Mouse (Mus musculus): Measurements from ENCODE around the gene Rabif.

Rabif gene

DNA sequence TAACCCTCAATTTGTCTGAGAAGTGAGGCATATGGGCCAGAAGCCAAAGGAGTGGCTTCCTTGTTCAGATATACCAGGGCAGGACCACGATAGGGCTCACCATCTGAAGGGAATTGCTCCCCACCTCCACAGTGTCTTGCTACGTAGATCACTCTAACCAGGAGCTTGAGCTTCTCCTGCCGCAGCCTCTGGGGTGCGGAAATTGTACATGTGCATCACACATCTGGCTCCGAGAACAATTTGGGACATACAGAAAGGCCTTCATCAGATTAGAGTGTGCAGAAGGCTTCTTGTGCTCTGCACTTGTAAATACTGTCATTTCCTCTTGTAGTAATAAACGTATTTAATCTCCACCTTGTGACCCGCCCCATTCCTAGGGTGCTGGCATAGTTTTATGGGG lies 26.7 kb downstream of the Rabif start:
- CTCF ChIA-PET = no interaction called here
- POLR2A ChIA-PET = interaction anchor here in 1 of 4 experiments (0.6 to 3.1 kb wide), 4 partner anchors 11 to 37 kb away, joined by 3 to 10 read pairs (median 4); no protein-coding TSS in a partner anchor

- ChIA-PET CTCF (interaction anchor here in 1 of 4 experiments (0.6 kb wide), 1 partner anchor 130 kb away, joined by 3 read pairs; no protein-coding TSS in a partner anchor), POLR2A (interaction anchor here in 3 of 4 experiments (0.9 to 3.1 kb wide), 5 partner anchors 10 to 55 kb away, joined by 3 to 10 read pairs (median 4); no protein-coding TSS in a partner anchor)
Measured at GRCm38 (mm10) chr1:134522325-134522724, 27.9 kb downstream of the Rabif start.

DNA sequence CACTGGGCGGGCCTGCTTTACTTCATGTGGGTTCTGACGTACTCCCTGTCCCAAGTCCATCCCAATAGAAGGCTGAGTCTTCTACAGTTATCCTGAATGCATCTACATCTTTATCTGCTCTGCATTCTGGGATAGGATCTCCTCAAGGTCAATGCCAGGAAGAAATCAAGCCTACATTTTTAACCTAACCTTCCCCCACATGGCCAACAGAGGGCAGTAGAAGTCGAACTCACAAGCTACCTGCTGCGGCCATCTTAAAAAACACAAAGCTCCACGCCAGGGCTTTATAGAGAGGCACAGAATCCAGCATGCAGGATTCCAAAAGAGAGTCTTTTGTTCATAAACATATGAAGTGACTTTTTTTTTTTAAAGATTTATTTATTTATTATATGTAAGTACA lies 30.0 kb downstream of the Rabif start:
- POLR2A ChIA-PET = interaction anchor here (0.6 to 5.1 kb wide), 63 partner anchors 8 to 438 kb away, joined by 3 to 72 read pairs (median 5); partner anchors contain the start of genes Rabif (in 3 of the 4), Kdm5b (in 2 of the 4), Adipor1 (in 1 of the 4) and Klhl12 (in 1 of the 4)
- CTCF ChIA-PET = interaction anchor here (0.5 to 1.8 kb wide), 56 partner anchors 8 to 1366 kb away, joined by 3 to 20 read pairs (median 4); partner anchors contain the start of genes Rabif (in 3 of the 4), Adipor1 (in 1 of the 4), Kdm5b (in 1 of the 4) and Mgat4e (in 1 of the 4)

DNA sequence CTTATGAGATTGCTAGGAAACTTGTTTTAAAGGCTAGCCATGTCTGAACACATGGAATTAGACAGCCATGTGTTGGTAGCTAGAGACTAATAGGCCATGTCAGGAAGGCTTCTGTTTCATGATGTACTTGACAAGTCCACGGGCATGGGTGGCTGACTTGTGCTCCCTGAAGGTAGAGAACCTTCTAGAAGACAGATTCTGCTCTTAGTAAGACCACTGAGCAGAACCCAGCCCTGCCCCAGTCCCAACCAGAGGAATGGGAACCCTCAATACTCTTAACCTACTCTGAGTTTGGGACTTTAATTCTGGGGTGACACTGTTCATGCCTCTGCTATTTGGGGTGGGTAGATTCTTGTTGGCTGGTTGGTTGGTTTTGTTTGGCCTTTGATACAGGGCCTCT lies 30.6 kb downstream of the Rabif start:
- ChIA-PET POLR2A (interaction anchor here (0.6 to 5.1 kb wide), 64 partner anchors 8 to 437 kb away, joined by 3 to 72 read pairs (median 5); partner anchors contain the start of genes Rabif (in 3 of the 4), Kdm5b (in 2 of the 4), Adipor1 (in 1 of the 4) and Klhl12 (in 1 of the 4)), CTCF (interaction anchor here (0.5 to 1.8 kb wide), 57 partner anchors 9 to 1365 kb away, joined by 3 to 20 read pairs (median 3); partner anchors contain the start of genes Rabif (in 3 of the 4), Adipor1 (in 1 of the 4), Kdm5b (in 1 of the 4) and Mgat4e (in 1 of the 4))

GRCm38 (mm10) chr1:134526752-134527151 lies 32.3 kb downstream of the Rabif start:
- ChIA-PET POLR2A (interaction anchor here in 3 of 4 experiments (1.1 to 5.1 kb wide), 19 partner anchors 8 to 122 kb away, joined by 3 to 72 read pairs (median 5); partner anchors contain the start of gene Rabif (in 2 of the 3)), CTCF (interaction anchor here in 2 of 4 experiments (0.8 to 1.4 kb wide), 3 partner anchors 8 to 315 kb away, joined by 3 to 8 read pairs (median 4); no protein-coding TSS in a partner anchor)

DNA sequence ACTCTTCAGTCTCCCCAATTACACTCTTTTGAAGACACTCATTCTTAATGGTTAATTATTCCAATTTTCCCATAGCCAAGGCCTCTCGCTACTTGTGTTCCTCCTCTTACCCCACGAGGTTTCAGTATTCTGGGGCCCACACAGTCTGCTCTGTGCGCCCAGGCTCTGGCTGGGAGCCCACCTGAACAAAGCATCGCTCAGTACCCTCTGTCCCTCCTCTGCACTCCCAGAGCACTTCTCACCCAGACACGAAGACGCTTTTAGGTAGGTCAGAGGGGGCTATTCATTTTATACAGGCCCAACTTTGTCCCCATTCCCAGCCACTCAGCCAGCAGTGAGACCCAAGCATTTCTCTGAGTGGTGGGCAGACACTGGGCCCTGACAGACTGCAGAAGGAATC lies 36.2 kb downstream of the Rabif start:
- ChIA-PET CTCF (interaction anchor here in 1 of 4 experiments (0.5 kb wide), 1 partner anchor 106 kb away, joined by 4 read pairs; no protein-coding TSS in a partner anchor), POLR2A (interaction anchor here in 2 of 4 experiments (0.6 to 14.0 kb wide), 18 partner anchors 9 to 425 kb away, joined by 3 to 241 read pairs (median 6); partner anchors contain the start of genes Kdm5b (in 1 of the 2), Mgat4e (in 1 of the 2), Ppp1r12b (in 1 of the 2) and Rabif (in 1 of the 2))

DNA sequence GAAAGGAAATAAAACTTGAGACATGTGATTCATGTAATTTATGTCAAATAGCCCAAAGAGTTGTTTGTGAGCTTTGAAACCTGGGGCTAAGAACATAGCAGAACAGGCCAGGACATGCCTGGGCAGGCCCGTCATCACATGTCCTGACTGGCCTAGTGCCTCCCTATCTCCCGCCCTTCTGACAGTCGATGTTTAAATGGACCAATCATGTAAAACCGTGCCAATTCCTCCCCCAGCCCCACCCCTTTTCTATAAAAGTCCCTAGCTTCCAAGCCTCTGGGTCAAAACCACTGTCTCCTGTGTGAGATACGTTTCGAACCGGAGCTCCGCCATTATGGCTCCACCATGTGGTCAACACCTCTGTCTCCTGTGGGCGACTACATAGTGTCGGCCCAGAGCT lies 39.3 kb downstream of the Rabif start:
- CTCF ChIA-PET = interaction anchor here in 3 of 4 experiments (0.7 to 1.2 kb wide), 5 partner anchors 9 to 78 kb away, joined by 3 to 5 read pairs (median 3); partner anchors contain the start of gene Klhl12 (in 1 of the 3)
- POLR2A ChIA-PET = interaction anchor here (0.6 to 14.2 kb wide), 29 partner anchors 9 to 549 kb away, joined by 3 to 246 read pairs (median 11); partner anchors contain the start of genes Kdm5b (in 2 of the 4), Rabif (in 2 of the 4) and Klhl12 (in 1 of the 4)

- CTCF ChIA-PET = interaction anchor here (0.7 to 2.0 kb wide), 6 partner anchors 10 to 16 kb away, joined by 3 to 10 read pairs (median 3); no protein-coding TSS in a partner anchor
- POLR2A ChIA-PET = interaction anchor here (0.5 to 14.2 kb wide), 86 partner anchors 8 to 1110 kb away, joined by 3 to 246 read pairs (median 5); partner anchors contain the start of genes Rabif (in 4 of the 4), Kdm5b (in 3 of the 4), Adipor1 (in 2 of the 4) and Mgat4e (in 2 of the 4)
Measured at GRCm38 (mm10) chr1:134535054-134535453, 40.6 kb downstream of the Rabif start.

GRCm38 (mm10) chr1:134535513-134535912 lies 41.1 kb downstream of the Rabif start:
- ChIA-PET POLR2A (interaction anchor here (0.5 to 14.2 kb wide), 83 partner anchors 8 to 868 kb away, joined by 3 to 246 read pairs (median 5); partner anchors contain the start of genes Rabif (in 4 of the 4), Kdm5b (in 3 of the 4), Adipor1 (in 2 of the 4) and Mgat4e (in 2 of the 4)), CTCF (interaction anchor here in 3 of 4 experiments (0.7 to 2.0 kb wide), 3 partner anchors 11 to 17 kb away, joined by 3 to 10 read pairs (median 3); no protein-coding TSS in a partner anchor)

GRCm38 (mm10) chr1:134540610-134541009 lies 46.2 kb downstream of the Rabif start:
- ChIA-PET POLR2A (interaction anchor here in 3 of 4 experiments (0.5 to 14.2 kb wide), 26 partner anchors 6 to 1011 kb away, joined by 3 to 246 read pairs (median 5); partner anchors contain the start of genes Rabif (in 2 of the 3), Adipor1 (in 1 of the 3), Kdm5b (in 1 of the 3) and Mgat4e (in 1 of the 3)), CTCF (interaction anchor here in 1 of 4 experiments (1.2 kb wide), 1 partner anchor 16 kb away, joined by 6 read pairs; no protein-coding TSS in a partner anchor)

DNA sequence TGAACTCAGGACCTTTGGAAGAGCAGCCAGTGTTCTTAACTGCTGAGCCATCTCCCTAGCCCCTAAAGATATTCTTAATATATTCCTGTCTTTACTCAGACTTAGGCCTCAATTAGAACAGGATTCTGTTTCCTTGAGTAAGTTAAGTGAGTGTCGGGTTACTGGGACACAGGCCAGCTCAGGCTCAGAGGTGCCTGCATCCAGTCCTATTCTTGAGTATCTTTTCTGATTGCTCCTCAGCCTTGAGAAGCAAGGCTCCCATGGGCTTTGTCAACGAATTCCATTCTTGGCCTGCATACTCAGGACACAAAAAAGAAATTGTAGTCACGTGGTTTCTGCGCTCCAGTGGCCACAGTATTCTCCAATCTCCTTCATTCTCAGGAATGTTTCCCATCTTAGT lies 53.8 kb downstream of the Rabif start:
- CTCF ChIA-PET = no interaction called here
- POLR2A ChIA-PET = interaction anchor here in 2 of 4 experiments (1.0 to 3.0 kb wide), 4 partner anchors 13 to 24 kb away, joined by 3 to 16 read pairs (median 4); no protein-coding TSS in a partner anchor

GRCm38 (mm10) chr1:134549632-134550132 lies 55.2 kb downstream of the Rabif start, which contains the start of gene Mgat4e:
Mgat4e (minus strand) TSS chr1:134549682.
- ChIA-PET POLR2A (interaction anchor here in 2 of 4 experiments (0.7 to 3.0 kb wide), 5 partner anchors 9 to 18 kb away, joined by 3 to 16 read pairs (median 4); no protein-coding TSS in a partner anchor), CTCF (interaction anchor here in 1 of 4 experiments (1.0 kb wide), 1 partner anchor 25 kb away, joined by 4 read pairs; no protein-coding TSS in a partner anchor)

DNA sequence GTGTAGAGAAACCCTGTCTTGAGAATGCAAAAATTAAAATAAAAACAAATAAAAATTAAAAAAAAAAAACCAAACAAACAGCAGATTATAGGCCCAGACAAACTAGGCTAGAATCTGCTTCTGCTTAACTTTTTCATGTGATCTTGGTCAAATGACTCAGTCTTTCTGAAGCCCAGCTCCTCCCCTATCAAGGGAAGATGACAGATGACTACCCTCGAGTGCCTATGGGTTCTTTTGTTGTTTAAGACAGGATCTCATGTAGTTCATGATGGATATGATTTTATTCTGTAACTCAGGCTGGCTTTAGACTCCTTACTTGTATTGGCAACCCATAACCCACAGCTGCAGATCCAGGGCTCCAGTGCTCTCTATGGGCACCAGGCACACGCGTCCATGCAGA lies 57.4 kb downstream of the Rabif start:
- ChIA-PET POLR2A (interaction anchor here in 2 of 4 experiments (0.6 to 12.9 kb wide), 15 partner anchors 9 to 489 kb away, joined by 3 to 246 read pairs (median 4); no protein-coding TSS in a partner anchor), CTCF (interaction anchor here in 1 of 4 experiments (0.5 kb wide), 1 partner anchor 620 kb away, joined by 5 read pairs; no protein-coding TSS in a partner anchor)

DNA sequence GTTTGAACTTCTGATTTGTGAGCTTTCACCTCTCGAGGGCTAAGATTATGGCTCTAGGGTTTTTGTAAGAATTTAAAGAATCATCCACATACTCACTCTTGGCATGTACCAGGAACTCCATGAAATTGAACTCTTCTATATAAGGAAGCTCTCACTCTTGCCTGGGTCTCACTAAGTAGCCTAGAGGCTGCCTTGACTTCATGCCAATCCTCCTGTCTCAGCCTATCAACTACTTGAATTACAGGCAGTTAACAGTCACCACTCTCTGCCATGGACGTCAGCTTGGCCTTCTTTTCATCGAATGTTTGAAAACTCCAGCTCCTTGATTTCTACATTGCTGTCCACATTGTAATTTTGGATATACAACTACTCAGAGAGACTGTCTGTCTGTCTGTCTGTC lies 57.9 kb downstream of the Rabif start:
- ChIA-PET POLR2A (interaction anchor here in 3 of 4 experiments (0.6 to 12.9 kb wide), 15 partner anchors 9 to 701 kb away, joined by 3 to 246 read pairs (median 4); no protein-coding TSS in a partner anchor), CTCF (interaction anchor here in 1 of 4 experiments (0.5 kb wide), 1 partner anchor 620 kb away, joined by 5 read pairs; no protein-coding TSS in a partner anchor)

- ChIA-PET CTCF (interaction anchor here in 3 of 4 experiments (1.0 to 1.6 kb wide), 5 partner anchors 31 to 104 kb away, joined by 3 to 9 read pairs (median 3); no protein-coding TSS in a partner anchor), POLR2A (interaction anchor here (0.5 to 12.9 kb wide), 54 partner anchors 8 to 366 kb away, joined by 3 to 246 read pairs (median 5); partner anchors contain the start of genes Rabif (in 2 of the 4) and Klhl12 (in 1 of the 4))
Measured at GRCm38 (mm10) chr1:134555240-134555870, 60.9 kb downstream of the Rabif start.

DNA sequence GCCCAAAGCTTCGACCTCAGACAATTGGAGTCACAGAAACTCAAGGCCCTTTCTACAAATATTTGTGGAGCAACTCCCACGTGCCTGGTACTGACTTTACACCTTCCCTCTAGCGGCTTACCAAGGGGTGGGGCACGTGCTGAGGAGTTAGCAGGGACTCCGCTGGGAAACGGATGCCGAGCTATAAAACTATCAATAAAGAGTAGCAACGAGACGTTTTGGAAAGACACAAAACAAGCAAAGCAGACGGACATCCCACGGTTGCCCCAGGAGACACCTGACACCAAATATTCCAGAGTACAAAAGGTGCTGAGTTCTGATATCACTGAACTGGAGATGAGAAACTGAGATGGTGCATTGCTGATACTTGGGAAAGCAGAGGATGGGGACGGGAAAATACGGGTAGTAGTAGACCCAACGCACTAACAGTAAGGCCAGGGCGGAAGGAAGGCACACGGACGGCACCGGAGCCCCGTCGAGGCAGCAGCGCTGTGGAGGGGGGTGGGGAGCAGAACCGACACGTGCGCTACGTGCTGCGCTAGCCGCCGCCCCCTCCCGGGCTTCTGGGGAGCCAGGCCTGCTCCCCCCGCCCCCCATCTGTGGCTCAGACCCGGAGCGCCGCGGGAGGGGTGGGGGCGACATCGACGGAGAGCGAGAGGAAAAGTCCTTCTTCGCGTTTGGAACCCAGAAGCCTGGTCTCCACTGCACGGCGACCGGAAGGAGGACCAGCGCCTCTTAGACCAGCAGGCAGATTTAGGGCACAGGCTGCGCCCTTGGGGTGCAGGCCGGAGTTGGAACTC lies 61.6 kb downstream of the Rabif start:
- CTCF ChIA-PET = interaction anchor here in 3 of 4 experiments (1.0 to 1.6 kb wide), 5 partner anchors 31 to 105 kb away, joined by 3 to 9 read pairs (median 3); no protein-coding TSS in a partner anchor
- POLR2A ChIA-PET = interaction anchor here (0.5 to 12.9 kb wide), 66 partner anchors 7 to 366 kb away, joined by 3 to 246 read pairs (median 5); partner anchors contain the start of genes Rabif (in 2 of the 4) and Klhl12 (in 1 of the 4)
